Mouse (Mus musculus) midbrain, embryonic 14.5 days (tissue): Measurements from ENCODE around the gene Rfc2. TPM values are rescaled to one million over a fixed set of nuclear protein-coding genes. Genes with fewer than 3 reads are reported as not detected.

Experiments used
- ATAC-seq: fragments of 200-750 bp; cut with Nextera tagmentation; 2 replicates; pipeline ENCODE4 v1.8.0; 2017; ENCODE audit warnings: moderate number of reproducible peaks, moderate library complexity; ENCODE audit not compliant: low FRiP score, low TSS enrichment
- DNase-seq: peaks from one replicate; pipeline ENCODE4 v3.0.0-alpha.2; 2015
- H3K27ac ChIP-seq: fragments of 300-500 bp; sonication (generic); replicated peaks from 2 replicates; pipeline ENCODE4 v1.5.1; 2014; ENCODE audit warnings: mild to moderate bottlenecking, low read depth, low read length, moderate library complexity
- H3K27me3 ChIP-seq: fragments of 300-500 bp; sonication (generic); 2 replicates; pipeline ENCODE4 v1.6.1; 2014; ENCODE audit warnings: low read length, control low read depth, mixed read lengths; ENCODE audit not compliant: control insufficient read depth, insufficient read depth
- H3K36me3 ChIP-seq: fragments of 300-500 bp; sonication (generic); 2 replicates; pipeline ENCODE4 v1.6.1; 2014; ENCODE audit warnings: low read length, control low read depth; ENCODE audit not compliant: control insufficient read depth, insufficient read depth
- H3K4me1 ChIP-seq: fragments of 300-500 bp; sonication (generic); 2 replicates; pipeline ENCODE4 v1.6.1; 2014; ENCODE audit warnings: mild to moderate bottlenecking, antibody characterized with exemption, low read length, control low read depth; ENCODE audit not compliant: control insufficient read depth, insufficient read depth
- H3K4me2 ChIP-seq: fragments of 300-500 bp; sonication (generic); 2 replicates; pipeline ENCODE4 v1.6.1; 2014; ENCODE audit warnings: mild to moderate bottlenecking, low read length, moderate library complexity
- H3K4me3 ChIP-seq: fragments of 300-500 bp; sonication (generic); replicated peaks from 2 replicates; pipeline ENCODE4 v1.5.1; 2014; ENCODE audit warnings: low read depth, low read length
- H3K9ac ChIP-seq: fragments of 300-500 bp; sonication (generic); replicated peaks from 2 replicates; pipeline ENCODE4 v1.6.1; 2014; ENCODE audit warnings: mild to moderate bottlenecking, low read length, moderate library complexity
- H3K9me3 ChIP-seq: fragments of 300-500 bp; sonication (generic); 2 replicates; pipeline ENCODE4 v1.6.1; 2016; ENCODE audit warnings: low read length, control low read depth, mixed read lengths; ENCODE audit not compliant: control insufficient read depth
- WGBS: fragments of 180-500 bp; shearing (Covaris S2); extraction: QIAGEN DNeasy Blood & Tissue Kit; methylation state at CpG from one replicate; pipeline ENCODE4 v1.1.7; 2014; 5-methylcytosine and 5-hydroxymethylcytosine counted together
- polyA plus RNA-seq: library from polyadenylated mRNA; unstranded; fragments of >200 nt; fragmentation: Nextera tagmentation; extraction: Ambion mirVana; gene quantifications from 2 replicates; pipeline ENCODE4 v1.2.1, GENCODE M21; 2014

Gene Rfc2
- polyA plus RNA-seq, 1 experiment from 2014 or later, result 191 TPM

- Histone ChIP-seq H3K4me1 (peaks cover 6% of the 10 kb centered on the region; the same call in 1 of the 2 replicates), H3K27me3 (no peaks in the 10 kb centered on the region), H3K4me2 (peak overlapping the region; percentile 76), H3K9ac (peak overlapping the region; percentile 58), H3K36me3 (peaks cover 8% of the 10 kb centered on the region; the same call in 1 of the 2 replicates), H3K27ac (no peak overlapping the region), H3K9me3 (no peaks in the 10 kb centered on the region), H3K4me3 (peak overlapping the region; percentile 72)
- DNase-seq, result no peak
- WGBS, result 32% methylated on average over 15 of the region's 15 CpGs
- no peak for ATAC-seq
Measured at GRCm38 (mm10) chr5:134583006-134583883, 2.1 kb downstream of the Rfc2 start.

- DNase-seq (no peak), ATAC-seq (no peak)
- Histone ChIP-seq H3K27ac (no peak overlapping the region), H3K27me3 (no peaks in the 10 kb centered on the region), H3K4me3 (no peak overlapping the region), H3K36me3 (peaks cover 8% of the 10 kb centered on the region; the same call in 1 of the 2 replicates), H3K9ac (no peak overlapping the region), H3K4me1 (peaks cover 6% of the 10 kb centered on the region; the same call in 1 of the 2 replicates), H3K9me3 (no peaks in the 10 kb centered on the region), H3K4me2 (peak overlapping the region; percentile 76)
- WGBS, result 87% methylated on average over 3 of the region's 3 CpGs
Measured at GRCm38 (mm10) chr5:134583884-134584213, 2.7 kb downstream of the Rfc2 start.

DNA sequence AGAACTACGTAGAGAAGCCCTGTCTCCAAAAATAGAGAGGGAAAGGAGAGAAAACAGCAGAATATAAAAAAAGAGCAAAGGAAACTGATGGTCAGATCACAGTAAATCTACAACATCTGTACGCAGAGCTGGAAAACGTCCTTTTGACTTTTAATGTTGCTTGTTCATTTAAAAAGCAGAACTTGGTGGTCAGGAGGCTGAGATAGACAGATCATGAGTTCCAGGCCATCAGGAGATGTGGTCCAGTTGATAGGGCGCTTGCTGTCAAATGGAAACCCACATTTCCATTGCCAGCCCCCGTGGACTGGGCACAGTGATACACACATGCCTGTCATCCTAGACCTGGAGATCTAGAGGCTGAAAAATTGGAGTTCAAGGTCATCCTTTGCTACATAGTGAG lies 3.6 kb downstream of the Rfc2 start:
- ATAC-seq (no peak), DNase-seq (no peak)
- no peak overlapping the region for H3K27ac ChIP-seq
- peaks cover 8% of the 10 kb centered on the region; the same call in 1 of the 2 replicates for H3K36me3 ChIP-seq
- no peaks in the 10 kb centered on the region for H3K9me3 ChIP-seq
- H3K4me1 ChIP-seq, result peaks cover 6% of the 10 kb centered on the region; the same call in 1 of the 2 replicates
- H3K4me3 ChIP-seq, result no peak overlapping the region
- no peak overlapping the region for H3K9ac ChIP-seq
- H3K4me2 ChIP-seq, result no peak overlapping the region
- H3K27me3 ChIP-seq, result no peaks in the 10 kb centered on the region
- WGBS, result 90% methylated on average over 5 of the region's 5 CpGs

GRCm38 (mm10) chr5:134589900-134590299 lies 8.7 kb downstream of the Rfc2 start:
- Histone ChIP-seq H3K9me3 (no peaks in the 10 kb centered on the region), H3K4me2 (no peak overlapping the region), H3K4me1 (no peaks in the 10 kb centered on the region), H3K36me3 (peaks cover 57% of the 10 kb centered on the region), H3K27ac (no peak overlapping the region), H3K4me3 (no peak overlapping the region), H3K27me3 (no peaks in the 10 kb centered on the region), H3K9ac (no peak overlapping the region)
- ATAC-seq (no peak), DNase-seq (no peak)
- 95% methylated on average over 3 of the region's 3 CpGs for WGBS

- 97% methylated on average over 11 of the region's 11 CpGs for WGBS
- DNase-seq, result no peak
Measured at GRCm38 (mm10) chr5:134592026-134592581, 10.9 kb downstream of the Rfc2 start.

DNA sequence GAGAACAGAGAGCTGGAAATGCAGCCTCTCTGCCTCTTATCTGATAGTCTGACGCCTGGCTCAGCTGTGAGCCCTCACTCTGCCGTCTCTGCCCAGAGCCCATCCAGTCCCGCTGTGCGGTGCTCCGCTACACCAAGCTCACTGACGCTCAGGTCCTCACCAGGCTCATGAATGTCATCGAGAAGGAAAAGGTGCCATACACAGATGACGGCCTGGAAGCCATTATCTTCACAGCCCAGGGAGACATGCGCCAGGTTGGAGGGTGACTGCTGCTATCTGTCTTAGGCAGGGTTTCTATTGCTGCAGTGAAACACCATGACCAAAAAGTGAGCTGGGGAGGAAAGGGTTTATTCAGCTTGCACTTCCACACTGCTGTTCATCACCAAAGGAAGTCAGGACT lies 11.9 kb downstream of the Rfc2 start:
- Histone ChIP-seq H3K4me1 (no peaks in the 10 kb centered on the region), H3K4me2 (no peak overlapping the region), H3K4me3 (no peak overlapping the region), H3K9me3 (no peaks in the 10 kb centered on the region), H3K27me3 (no peaks in the 10 kb centered on the region), H3K9ac (no peak overlapping the region), H3K36me3 (peaks cover 80% of the 10 kb centered on the region), H3K27ac (no peak overlapping the region)
- no peak for DNase-seq
- WGBS, result 89% methylated on average over 9 of the region's 9 CpGs
- no peak for ATAC-seq

More at GRCm38 (mm10) chr5:134592026-134592581, 10.9 kb downstream of the Rfc2 start:
- H3K4me3 ChIP-seq, result no peak overlapping the region
- H3K9ac ChIP-seq, result no peak overlapping the region
- no peak for ATAC-seq
- no peaks in the 10 kb centered on the region for H3K9me3 ChIP-seq
- H3K27me3 ChIP-seq, result no peaks in the 10 kb centered on the region
- H3K27ac ChIP-seq, result no peak overlapping the region
- no peaks in the 10 kb centered on the region for H3K4me1 ChIP-seq
- no peak overlapping the region for H3K4me2 ChIP-seq
- H3K36me3 ChIP-seq, result peaks cover 73% of the 10 kb centered on the region

DNA sequence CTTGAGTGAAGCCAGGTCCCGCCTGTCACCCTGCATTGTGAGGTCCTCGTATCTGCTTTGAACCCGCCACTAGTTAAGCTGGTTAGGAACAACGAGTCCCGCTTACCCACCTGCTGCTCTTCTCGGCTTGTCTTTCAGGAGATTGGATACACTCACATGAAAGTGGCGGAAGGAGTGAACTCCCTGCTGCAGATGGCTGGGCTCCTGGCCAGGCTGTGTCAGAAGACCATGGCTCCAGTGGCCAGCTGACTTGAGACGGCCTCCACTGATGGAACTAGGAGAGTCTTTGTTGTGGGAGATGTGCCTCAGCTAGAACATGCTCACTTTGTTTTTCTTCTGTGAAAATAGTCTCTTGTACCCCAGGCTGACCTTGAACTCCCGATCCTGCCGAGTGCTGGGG lies 16.5 kb downstream of the Rfc2 start:
- Histone ChIP-seq H3K9ac (no peak overlapping the region), H3K4me2 (no peak overlapping the region), H3K27ac (no peak overlapping the region), H3K9me3 (no peaks in the 10 kb centered on the region), H3K36me3 (peaks cover 82% of the 10 kb centered on the region), H3K4me3 (no peak overlapping the region), H3K27me3 (no peaks in the 10 kb centered on the region), H3K4me1 (no peaks in the 10 kb centered on the region)
- no peak for ATAC-seq
- WGBS, result 87% methylated on average over 10 of the region's 10 CpGs
- no peak for DNase-seq

GRCm38 (mm10) chr5:134604376-134604775 lies 23.2 kb downstream of the Rfc2 start:
- no peak for ATAC-seq

DNA sequence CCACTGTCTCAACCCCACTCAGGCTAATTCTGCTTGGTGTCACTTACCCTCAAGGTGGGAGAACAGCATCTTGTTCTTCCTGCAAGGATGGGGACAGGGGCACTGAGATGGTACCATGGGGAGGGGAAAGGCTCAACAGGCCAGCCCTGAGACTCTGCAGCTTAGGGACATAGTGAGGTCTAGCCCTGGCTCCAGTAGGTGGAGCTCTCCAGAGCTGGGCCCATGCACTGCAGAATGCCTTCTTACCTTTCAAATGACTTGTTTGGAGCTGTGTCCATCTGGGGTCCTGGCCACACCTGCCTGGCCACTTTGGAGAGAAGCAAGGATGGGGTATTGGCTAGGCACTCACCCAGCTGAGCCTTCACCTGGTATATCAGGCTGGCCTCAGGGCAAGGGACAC lies 25.1 kb downstream of the Rfc2 start:
- no peaks in the 10 kb centered on the region for H3K27me3 ChIP-seq
- H3K9me3 ChIP-seq, result no peaks in the 10 kb centered on the region
- no peak overlapping the region for H3K9ac ChIP-seq
- no peak overlapping the region for H3K27ac ChIP-seq
- DNase-seq (no peak), ATAC-seq (no peak)
- no peaks in the 10 kb centered on the region for H3K4me1 ChIP-seq
- no peak overlapping the region for H3K4me3 ChIP-seq
- H3K4me2 ChIP-seq, result no peak overlapping the region
- 0 out of 2 replicates have a peak, but pooled peaks cover 2% of the 10 kb centered on the region for H3K36me3 ChIP-seq

More at GRCm38 (mm10) chr5:134604376-134604775, 23.2 kb downstream of the Rfc2 start:
- WGBS, result 86% methylated on average over 11 of the region's 11 CpGs
- Histone ChIP-seq H3K9ac (no peak overlapping the region), H3K9me3 (no peaks in the 10 kb centered on the region), H3K36me3 (peaks cover 18% of the 10 kb centered on the region), H3K4me3 (no peak overlapping the region), H3K27me3 (no peaks in the 10 kb centered on the region), H3K4me1 (no peaks in the 10 kb centered on the region), H3K4me2 (no peak overlapping the region), H3K27ac (no peak overlapping the region)
- DNase-seq, result no peak
